Mouse (Mus musculus): ENCODE data around the gene Mta2. TPM values are rescaled to one million over a fixed set of nuclear protein-coding genes. Genes with fewer than 3 reads are reported as not detected.
A peak's percentile ranks its signal among the peaks of the same experiment; 100 is the strongest.

Mta2 gene
- total and polyA plus RNA-seq, 3 experiments = 76.9 to 183 (median 177) TPM

DNA sequence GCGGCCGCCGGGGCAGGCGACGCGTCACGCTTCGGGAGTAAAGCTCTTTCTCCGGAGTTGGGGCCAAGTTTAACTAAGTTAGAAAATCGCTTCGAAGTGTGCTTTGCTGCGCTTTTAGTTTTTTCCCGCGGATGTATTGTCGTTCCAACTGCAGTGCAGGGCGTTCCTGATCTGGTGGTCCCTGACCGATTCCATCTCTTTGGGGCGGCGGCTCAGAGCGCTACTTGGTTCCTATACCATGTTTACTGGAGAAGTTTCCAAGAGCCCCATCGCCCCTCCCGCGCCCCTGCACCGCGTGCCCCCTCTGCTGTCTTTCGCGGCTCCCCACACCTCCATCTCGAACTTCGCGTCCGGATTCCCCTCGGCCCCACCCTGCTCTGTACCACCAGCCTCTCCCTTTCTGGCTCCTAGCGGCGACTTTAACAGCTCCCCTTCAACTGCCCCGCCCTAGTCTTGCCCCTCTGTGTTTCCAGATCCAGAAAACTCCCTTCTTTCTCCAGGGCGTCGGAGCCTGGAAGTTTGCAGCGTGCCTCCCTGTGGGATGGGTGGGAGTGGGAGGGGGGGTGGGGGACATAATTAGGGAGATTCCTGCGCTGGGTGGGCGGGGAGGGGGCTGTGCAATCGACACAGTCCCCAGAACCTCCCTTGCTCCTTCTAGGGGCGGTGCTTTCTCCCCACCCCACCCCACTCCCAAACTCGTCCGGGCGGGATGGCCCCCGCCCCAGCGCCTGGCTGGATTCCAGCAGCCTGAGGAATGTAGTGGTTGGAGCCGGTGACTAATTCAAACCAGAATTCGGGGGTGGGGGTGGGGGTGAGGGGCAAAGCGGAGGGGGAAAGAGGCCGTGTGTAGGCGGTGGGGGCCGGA lies 48.1 kb downstream of the Mta2 start:
- peaks cover 66% of the 10 kb centered on the region for H3K4me1 ChIP-seq (ENCODE audit: insufficient read depth, low read depth, low read length)
- H3K36me3 ChIP-seq (replicated peaks) = peaks cover 4% of the 10 kb centered on the region
- no peaks in the 10 kb centered on the region for H3K9me3 ChIP-seq (replicated peaks)
- H3K27me3 ChIP-seq (ENCODE audit: insufficient read depth, low read length) = peaks cover 19% of the 10 kb centered on the region
- peak overlapping the region; percentile 75 for H3K4me3 ChIP-seq (ENCODE audit: low read depth, low read length)
- ATAC-seq (ENCODE audit: extremely low read depth, insufficient number of reproducible peaks, low FRiP score, poor library complexity, severe bottlenecking) (0 out of 2 replicates have a peak, but pooled peaks have one; percentile 43), DNase-seq (ENCODE audit: low spot score) (peak; percentile 72)
- TF ChIP-seq GATA1 (IDR thresholded peaks at IDR 0.05; ENCODE audit: borderline replicate concordance, low read length) = no peak
- TF ChIP-seq GATA2 (IDR thresholded peaks at IDR 0.05; ENCODE audit: borderline replicate concordance, low read depth, low read length) = no peak
- TF ChIP-seq TAL1 (conservative IDR thresholded peaks at IDR 0.05; ENCODE audit: low read depth, low read length) = no peak
- TF ChIP-seq CTCF (IDR thresholded peaks at IDR 0.05; ENCODE audit: low read depth, low read length) = no peak
- TF ChIP-seq POLR2AphosphoS5 (IDR thresholded peaks at IDR 0.05; ENCODE audit: insufficient replicate concordance, low read depth, low read length) = no peak

DNA sequence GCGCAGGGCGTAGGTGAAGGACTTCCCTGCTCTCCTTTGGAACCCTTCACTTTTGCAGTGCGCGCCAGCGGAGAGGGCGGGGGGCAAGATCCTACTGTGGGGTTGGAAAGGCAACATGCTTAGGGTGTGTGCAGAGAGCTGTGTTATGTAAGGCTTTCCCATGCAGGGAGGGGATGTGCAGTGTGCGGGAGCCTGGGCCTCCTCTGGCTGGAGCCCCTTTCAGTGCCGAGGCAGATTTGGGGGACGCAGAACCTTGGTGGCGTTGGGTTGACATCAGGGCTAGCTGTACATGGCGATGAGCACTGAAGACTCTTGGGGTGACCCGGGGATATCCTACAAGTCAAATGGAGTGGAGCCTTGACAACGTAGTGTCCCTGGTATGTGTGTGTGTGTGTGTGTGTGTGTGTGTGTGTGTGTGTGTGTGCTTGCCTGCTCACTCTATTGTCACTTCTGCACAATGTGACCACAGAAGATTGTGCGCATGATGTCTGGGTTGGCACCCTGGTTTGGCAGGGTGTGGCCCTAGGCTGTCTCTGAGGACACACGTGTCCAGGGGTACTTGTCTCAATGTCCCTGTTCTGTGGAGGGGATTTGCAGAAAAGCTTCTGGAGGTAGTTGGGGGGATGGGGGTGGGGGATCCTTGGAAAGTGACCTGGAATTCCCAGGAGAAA lies 48.9 kb downstream of the Mta2 start:
- peaks cover 19% of the 10 kb centered on the region for H3K27me3 ChIP-seq (ENCODE audit: insufficient read depth, low read length)
- H3K4me3 ChIP-seq (ENCODE audit: low read depth, low read length) = peak overlapping the region; percentile 75; the same call in 1 of the 2 replicates
- H3K36me3 ChIP-seq (replicated peaks) = peaks cover 4% of the 10 kb centered on the region
- ATAC-seq (ENCODE audit: extremely low read depth, insufficient number of reproducible peaks, low FRiP score, poor library complexity, severe bottlenecking) = no peak
- no peak for DNase-seq (ENCODE audit: low spot score)
- H3K9me3 ChIP-seq (replicated peaks) = no peaks in the 10 kb centered on the region
- peaks cover 73% of the 10 kb centered on the region for H3K4me1 ChIP-seq (ENCODE audit: insufficient read depth, low read depth, low read length)
- TF ChIP-seq GATA2 (IDR thresholded peaks at IDR 0.05; ENCODE audit: borderline replicate concordance, low read depth, low read length) (no peak), CTCF (IDR thresholded peaks at IDR 0.05; ENCODE audit: low read depth, low read length) (no peak), TAL1 (conservative IDR thresholded peaks at IDR 0.05; ENCODE audit: low read depth, low read length) (no peak), POLR2AphosphoS5 (IDR thresholded peaks at IDR 0.05; ENCODE audit: insufficient replicate concordance, low read depth, low read length) (no peak), GATA1 (IDR thresholded peaks at IDR 0.05; ENCODE audit: borderline replicate concordance, low read length) (no peak)

DNA sequence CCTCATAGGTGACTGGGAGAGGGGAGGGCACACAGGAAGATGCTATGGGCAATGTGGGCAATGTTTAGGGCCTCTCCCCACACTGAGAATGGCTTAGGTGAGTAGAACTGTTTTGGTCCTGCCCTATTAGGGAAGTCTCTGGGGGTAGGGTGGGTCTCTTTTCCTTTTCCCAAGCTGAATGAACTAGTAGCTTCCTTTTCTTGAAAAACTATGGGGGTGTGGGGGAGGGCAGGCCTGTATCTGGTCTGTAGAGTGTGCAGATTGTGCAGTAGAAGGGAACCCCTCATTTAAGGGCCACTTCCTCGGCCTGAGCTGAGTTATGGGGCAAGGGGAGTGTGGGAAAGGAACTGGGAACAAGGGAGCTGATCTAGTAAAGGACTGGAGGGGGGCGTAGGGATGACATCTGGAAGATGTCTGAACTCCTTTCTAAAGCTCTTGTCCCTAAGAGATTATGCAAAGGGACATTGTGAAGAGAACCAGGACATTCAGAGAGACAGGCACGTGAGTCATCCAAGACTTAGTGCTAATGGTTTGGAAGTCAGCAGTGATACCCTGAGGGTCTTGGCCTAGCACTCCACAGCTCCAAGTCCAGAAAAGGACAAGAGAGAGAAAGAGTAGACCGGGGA lies 49.7 kb downstream of the Mta2 start:
- TF ChIP-seq POLR2AphosphoS5 (IDR thresholded peaks at IDR 0.05; ENCODE audit: insufficient replicate concordance, low read depth, low read length) (no peak), GATA2 (IDR thresholded peaks at IDR 0.05; ENCODE audit: borderline replicate concordance, low read depth, low read length) (no peak), GATA1 (IDR thresholded peaks at IDR 0.05; ENCODE audit: borderline replicate concordance, low read length) (no peak), CTCF (IDR thresholded peaks at IDR 0.05; ENCODE audit: low read depth, low read length) (no peak), TAL1 (conservative IDR thresholded peaks at IDR 0.05; ENCODE audit: low read depth, low read length) (no peak)
- ATAC-seq (ENCODE audit: extremely low read depth, insufficient number of reproducible peaks, low FRiP score, poor library complexity, severe bottlenecking) (no peak), DNase-seq (ENCODE audit: low spot score) (no peak)
- Histone ChIP-seq H3K9me3 (replicated peaks) (no peaks in the 10 kb centered on the region), H3K4me3 (ENCODE audit: low read depth, low read length) (no peak overlapping the region), H3K27me3 (ENCODE audit: insufficient read depth, low read length) (peaks cover 19% of the 10 kb centered on the region), H3K4me1 (ENCODE audit: insufficient read depth, low read depth, low read length) (peaks cover 77% of the 10 kb centered on the region), H3K36me3 (replicated peaks) (peaks cover 4% of the 10 kb centered on the region)

DNA sequence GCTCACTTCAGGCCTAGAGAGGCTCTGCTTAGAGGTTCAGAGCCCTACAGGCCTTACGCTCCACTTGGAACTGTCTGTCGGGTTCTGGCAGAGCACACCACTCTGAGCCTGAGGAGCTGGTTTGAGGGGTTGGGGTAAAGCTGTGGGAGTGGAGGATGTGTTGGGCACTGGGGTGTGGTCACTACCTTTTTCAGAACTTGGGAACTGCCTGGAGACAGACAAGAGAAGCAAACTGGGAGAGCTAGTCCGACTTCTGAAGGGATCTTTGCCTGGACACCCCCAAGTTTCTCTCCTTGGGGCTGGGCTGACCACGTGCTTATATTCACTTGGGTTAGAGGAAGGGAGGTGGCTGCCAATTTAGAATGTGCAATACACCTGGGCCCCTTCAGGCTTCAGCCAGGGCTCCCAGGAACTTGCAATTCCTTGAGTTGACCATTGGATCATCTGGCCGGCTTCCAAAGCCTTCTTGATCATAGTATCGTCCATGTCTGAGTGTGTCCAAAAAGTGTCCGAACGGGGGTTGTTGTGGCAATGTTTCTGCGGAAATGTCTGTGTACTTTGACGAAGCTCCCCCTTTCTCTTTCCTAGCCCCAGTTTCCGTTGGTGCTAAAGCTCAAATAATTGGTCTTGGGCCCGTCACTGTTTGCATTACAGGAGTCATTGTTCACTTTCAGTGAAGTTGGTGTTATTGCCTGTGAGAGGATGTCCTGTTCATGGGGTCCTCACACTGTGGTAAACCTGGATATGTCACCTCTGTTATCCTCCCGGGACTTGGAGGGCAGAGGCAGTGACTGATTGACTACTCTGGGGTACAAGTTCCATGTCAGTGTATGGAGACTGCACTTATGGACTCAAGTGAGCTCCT lies 50.4 kb downstream of the Mta2 start:
- H3K4me1 ChIP-seq (ENCODE audit: insufficient read depth, low read depth, low read length) = peaks cover 83% of the 10 kb centered on the region
- peak overlapping the region; percentile 28; the same call in 1 of the 2 replicates for H3K4me3 ChIP-seq (ENCODE audit: low read depth, low read length)
- ATAC-seq (ENCODE audit: extremely low read depth, insufficient number of reproducible peaks, low FRiP score, poor library complexity, severe bottlenecking) (no peak), DNase-seq (ENCODE audit: low spot score) (no peak)
- H3K36me3 ChIP-seq (replicated peaks) = peaks cover 4% of the 10 kb centered on the region
- TF ChIP-seq GATA2 (IDR thresholded peaks at IDR 0.05; ENCODE audit: borderline replicate concordance, low read depth, low read length) = no peak
- no peak for TF ChIP-seq TAL1 (conservative IDR thresholded peaks at IDR 0.05; ENCODE audit: low read depth, low read length)
- no peak for TF ChIP-seq GATA1 (IDR thresholded peaks at IDR 0.05; ENCODE audit: borderline replicate concordance, low read length)
- no peak for TF ChIP-seq CTCF (IDR thresholded peaks at IDR 0.05; ENCODE audit: low read depth, low read length)
- TF ChIP-seq POLR2AphosphoS5 (IDR thresholded peaks at IDR 0.05; ENCODE audit: insufficient replicate concordance, low read depth, low read length) = no peak
- H3K9me3 ChIP-seq (replicated peaks) = no peaks in the 10 kb centered on the region
- peaks cover 19% of the 10 kb centered on the region for H3K27me3 ChIP-seq (ENCODE audit: insufficient read depth, low read length)

DNA sequence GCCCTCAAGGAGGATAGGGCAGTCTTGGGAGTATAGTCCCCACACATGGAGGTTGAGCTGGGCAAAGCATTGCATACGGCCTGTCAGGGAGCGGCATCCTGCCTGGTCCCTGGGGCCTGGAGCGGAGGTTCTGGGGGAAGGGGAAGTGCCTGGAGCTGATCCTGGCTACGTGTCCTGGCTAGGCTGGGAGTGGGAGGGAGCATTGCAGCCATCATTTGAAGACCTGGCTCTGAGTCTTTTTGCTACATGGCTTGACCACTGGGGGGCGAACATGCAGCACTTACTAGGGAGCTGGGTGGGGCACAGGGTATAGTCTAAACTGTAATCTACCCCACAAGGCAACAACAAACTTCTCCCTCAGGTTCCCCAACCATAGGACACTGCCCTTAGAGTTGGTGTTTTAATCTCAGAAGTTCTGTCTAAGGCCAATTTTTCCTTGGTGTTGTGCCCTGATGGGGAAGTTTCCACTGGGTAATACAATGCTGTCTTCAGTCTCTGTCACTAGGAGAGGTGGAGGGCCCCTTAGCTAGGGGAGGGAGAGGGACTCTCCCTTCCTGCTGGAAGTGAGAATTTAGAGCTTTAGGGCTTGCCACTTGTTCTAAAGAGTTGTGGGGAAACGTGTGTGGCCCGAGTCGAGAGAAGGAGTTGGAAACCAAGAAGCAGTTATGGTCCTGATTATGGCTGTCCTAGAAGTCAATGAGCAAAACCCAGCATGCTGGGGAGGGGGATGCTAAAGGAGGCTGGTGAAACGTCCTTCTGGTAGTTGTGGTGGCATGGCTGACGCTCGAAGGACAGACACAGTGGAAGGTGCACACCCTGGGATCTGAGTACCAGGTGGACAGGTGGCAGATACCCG lies 51.3 kb downstream of the Mta2 start:
- TF ChIP-seq CTCF (IDR thresholded peaks at IDR 0.05; ENCODE audit: low read depth, low read length) (peak; percentile 48), TAL1 (conservative IDR thresholded peaks at IDR 0.05; ENCODE audit: low read depth, low read length) (no peak), GATA2 (IDR thresholded peaks at IDR 0.05; ENCODE audit: borderline replicate concordance, low read depth, low read length) (no peak), GATA1 (IDR thresholded peaks at IDR 0.05; ENCODE audit: borderline replicate concordance, low read length) (no peak), POLR2AphosphoS5 (IDR thresholded peaks at IDR 0.05; ENCODE audit: insufficient replicate concordance, low read depth, low read length) (no peak)
- peak; percentile 62 for DNase-seq (ENCODE audit: low spot score)
- peaks cover 4% of the 10 kb centered on the region for H3K36me3 ChIP-seq (replicated peaks)
- no peak for ATAC-seq (ENCODE audit: extremely low read depth, insufficient number of reproducible peaks, low FRiP score, poor library complexity, severe bottlenecking)
- H3K9me3 ChIP-seq (replicated peaks) = no peaks in the 10 kb centered on the region
- H3K4me3 ChIP-seq (ENCODE audit: low read depth, low read length) = peak overlapping the region; percentile 28; the same call in 1 of the 2 replicates
- peaks cover 14% of the 10 kb centered on the region for H3K27me3 ChIP-seq (ENCODE audit: insufficient read depth, low read length)
- peaks cover 87% of the 10 kb centered on the region for H3K4me1 ChIP-seq (ENCODE audit: insufficient read depth, low read depth, low read length)
